Mouse (Mus musculus): ENCODE results near the gene Snapc3.
"Not testable (repeated sequence)": the region's sequence is repeated elsewhere in the genome, so short reads cannot be mapped to it uniquely, and the experiment has no call there.

Snapc3 gene

GRCm38 (mm10) chr4:83501037-83501430, 83.5 kb downstream of the Snapc3 start:
- DNase-seq: no peak

- no peak for DNase-seq
These were observed 92.1 kb downstream of the Snapc3 start for GRCm38 (mm10) chr4:83509600-83509999.

GRCm38 (mm10) chr4:83511083-83511482, 93.6 kb downstream of the Snapc3 start:
- DNase-seq: no peak

- DNase-seq: no peak
These were observed 94.7 kb downstream of the Snapc3 start for GRCm38 (mm10) chr4:83512217-83512616.

- DNase-seq: no peak
These were observed 95.1 kb downstream of the Snapc3 start for GRCm38 (mm10) chr4:83512644-83513043.

- DNase-seq: no peak
These were observed 96.7 kb downstream of the Snapc3 start for GRCm38 (mm10) chr4:83514183-83514582.

GRCm38 (mm10) chr4:83514976-83515669, 97.6 kb downstream of the Snapc3 start:
- DNase-seq: no peak

- not testable (repeated sequence) for DNase-seq
These were observed 98.6 kb downstream of the Snapc3 start for GRCm38 (mm10) chr4:83516144-83516543.

Measured in right cerebral cortex, postnatal 25 days (tissue).